Mouse (Mus musculus): ENCODE measurements around the gene Ripor2. TPM values are rescaled to one million over a fixed set of nuclear protein-coding genes. Genes with fewer than 3 reads are reported as not detected.

Gene Ripor2
- total RNA-seq, 2 experiments from 2014 or later = 9.1 to 9.7 TPM

DNA sequence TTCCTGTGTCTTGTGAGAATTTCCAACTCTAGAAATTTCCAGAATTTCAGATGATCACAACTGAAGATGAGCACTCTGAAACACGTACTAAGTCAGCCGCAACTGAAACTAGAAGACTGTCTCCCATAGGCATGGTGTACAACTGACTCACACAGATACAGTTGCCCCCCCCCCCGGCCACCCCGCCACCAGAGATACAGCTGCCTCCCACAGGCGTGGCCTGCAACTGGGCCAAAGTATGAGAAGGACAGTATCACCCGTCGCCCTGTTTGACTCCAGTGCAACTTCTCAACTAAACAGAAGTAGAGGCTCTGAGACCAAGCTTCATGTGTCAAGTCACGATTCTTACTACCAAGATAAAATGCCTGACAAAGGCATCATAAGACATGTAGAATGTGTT is 1.2 kb upstream of the Ripor2 start:
- DNase-seq (ENCODE audit: low spot score in 2 of 2) = no peak

GRCm38 (mm10) chr13:24584403-24584802 is 2.4 kb downstream of the Ripor2 start:
- DNase-seq (ENCODE audit: low spot score in 2 of 2) = no peak

- DNase-seq (ENCODE audit: low spot score in 2 of 2) = no peak
Observed at GRCm38 (mm10) chr13:24584841-24585240, 2.9 kb downstream of the Ripor2 start.

DNA sequence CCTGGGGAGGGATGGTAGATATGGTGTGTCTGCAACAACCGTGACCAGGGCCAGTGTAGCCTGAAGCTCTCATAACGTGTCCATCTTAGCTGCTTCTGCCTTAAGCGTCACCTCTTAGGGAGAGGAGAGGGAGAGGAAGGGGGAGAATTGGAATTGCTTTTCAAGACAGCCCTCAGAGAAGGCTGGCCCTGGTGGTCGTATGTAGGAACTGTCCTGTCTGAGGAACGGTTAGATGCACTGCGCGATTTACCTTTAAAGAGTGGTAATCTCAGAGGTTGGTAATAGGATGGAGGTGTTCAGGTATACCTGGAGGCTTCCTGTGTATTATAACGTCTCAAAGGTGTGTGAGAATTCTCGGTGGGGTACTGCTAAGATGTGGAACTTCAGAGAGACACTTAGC is 3.4 kb downstream of the Ripor2 start:
- no peak for DNase-seq (ENCODE audit: low spot score in 2 of 2)

GRCm38 (mm10) chr13:24587192-24587895 is 5.4 kb downstream of the Ripor2 start:
- no peak for DNase-seq (ENCODE audit: low spot score in 2 of 2)

DNA sequence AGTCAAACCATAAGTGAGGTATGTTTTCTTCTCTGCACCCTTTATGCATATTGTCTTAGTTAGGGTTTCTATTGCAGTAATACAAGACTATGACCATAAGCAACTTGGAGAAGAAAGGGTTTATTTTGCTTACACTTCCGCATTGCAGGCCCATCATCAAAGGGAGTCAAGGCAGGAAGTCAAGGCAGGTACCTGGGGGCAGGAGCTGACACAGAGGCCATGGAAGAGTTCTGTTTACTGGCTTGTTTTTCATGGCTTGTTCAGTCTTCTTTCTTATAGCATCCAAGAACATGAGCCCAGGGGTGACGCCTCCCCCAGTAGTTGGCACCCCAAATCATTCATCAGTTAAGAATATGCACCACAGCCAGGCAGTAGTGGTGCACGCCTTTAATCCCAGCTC is 6.6 kb downstream of the Ripor2 start:
- no peak for DNase-seq (ENCODE audit: low spot score in 2 of 2)

GRCm38 (mm10) chr13:24591737-24592136 is 9.7 kb downstream of the Ripor2 start:
- no peak for DNase-seq (ENCODE audit: low spot score in 2 of 2)

DNA sequence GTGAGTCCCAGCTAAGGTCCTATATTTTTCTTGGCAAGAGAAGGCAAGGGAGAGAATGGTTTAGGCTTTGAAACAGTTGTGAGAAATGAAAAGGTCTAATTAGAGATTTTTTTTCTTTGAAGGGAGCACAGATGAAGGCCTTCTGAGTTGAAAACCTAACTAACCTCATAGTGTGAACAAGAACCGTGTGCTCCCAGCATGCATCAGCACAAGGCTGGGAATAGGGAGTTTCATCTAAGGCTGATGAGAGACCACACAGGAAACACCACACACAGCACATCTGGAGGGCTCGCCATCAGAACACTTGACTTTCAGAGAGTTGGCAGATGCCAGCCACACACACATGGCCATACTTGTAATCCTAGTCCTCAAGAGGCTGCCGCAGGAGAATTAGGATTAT is 12.3 kb downstream of the Ripor2 start:
- no peak for DNase-seq (ENCODE audit: low spot score in 2 of 2)

DNA sequence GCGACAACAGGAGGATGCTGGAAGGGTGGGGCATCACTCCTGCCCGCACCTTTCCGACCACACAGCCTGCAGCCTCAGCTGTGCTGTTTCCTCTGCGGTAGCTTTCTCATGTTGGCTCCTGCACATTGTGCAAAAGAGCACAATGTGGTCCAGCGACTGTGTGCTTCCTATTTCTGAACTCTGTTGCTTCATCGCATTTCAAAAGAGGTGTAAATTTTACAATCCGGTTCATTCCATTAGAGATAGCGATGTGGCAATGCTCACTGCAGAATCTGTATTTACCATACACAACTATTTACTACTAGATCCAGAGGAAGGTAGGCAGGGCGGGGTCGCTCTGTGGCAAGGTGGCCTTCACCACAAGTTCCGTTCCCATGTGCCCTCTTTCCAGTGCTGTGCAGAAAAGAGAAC is 17.6 kb downstream of the Ripor2 start:
- DNase-seq (ENCODE audit: low spot score in 2 of 2) = no peak

DNA sequence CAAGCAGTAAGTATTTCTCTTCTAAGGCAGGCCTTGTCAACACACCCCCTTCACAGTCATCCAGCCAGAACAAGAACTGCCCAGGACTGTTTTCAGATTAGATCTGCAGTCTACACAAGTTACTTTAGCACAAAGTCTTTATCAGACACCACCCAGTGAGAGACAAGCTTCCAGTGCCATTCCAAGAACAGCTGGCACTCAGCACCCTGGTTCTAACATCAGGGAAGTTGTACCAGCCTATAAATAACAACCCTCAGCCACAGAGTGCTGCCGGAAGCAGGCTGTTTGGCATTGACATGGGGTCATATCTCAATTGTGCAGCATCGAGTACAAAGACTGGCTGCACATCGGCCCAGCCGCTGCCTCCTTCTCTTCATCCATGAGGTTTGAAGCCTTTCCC is 21.0 kb downstream of the Ripor2 start:
- DNase-seq (ENCODE audit: low spot score in 2 of 2) = no peak

DNA sequence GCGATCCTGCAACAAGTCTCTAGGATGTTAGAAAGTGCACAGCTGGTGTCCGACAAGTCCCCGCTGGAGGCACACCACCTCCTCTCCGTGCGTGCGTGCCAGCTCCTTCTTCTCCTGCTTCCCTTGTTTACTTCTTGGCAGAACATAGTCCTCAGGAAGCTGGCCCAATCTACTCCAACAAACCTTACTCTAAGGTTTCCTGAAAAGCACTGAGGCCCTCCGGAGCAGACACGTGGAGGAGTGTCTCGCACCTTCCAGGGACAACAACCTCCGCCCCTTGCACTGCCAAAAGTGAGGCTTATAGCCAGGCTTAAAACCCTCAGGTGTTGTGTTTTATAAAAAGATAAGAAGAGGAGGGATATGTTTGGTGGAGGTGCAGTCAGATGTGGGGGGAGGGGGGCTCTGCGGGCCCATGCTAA is 21.6 kb downstream of the Ripor2 start:
- no peak for DNase-seq (ENCODE audit: low spot score in 2 of 2)

DNA sequence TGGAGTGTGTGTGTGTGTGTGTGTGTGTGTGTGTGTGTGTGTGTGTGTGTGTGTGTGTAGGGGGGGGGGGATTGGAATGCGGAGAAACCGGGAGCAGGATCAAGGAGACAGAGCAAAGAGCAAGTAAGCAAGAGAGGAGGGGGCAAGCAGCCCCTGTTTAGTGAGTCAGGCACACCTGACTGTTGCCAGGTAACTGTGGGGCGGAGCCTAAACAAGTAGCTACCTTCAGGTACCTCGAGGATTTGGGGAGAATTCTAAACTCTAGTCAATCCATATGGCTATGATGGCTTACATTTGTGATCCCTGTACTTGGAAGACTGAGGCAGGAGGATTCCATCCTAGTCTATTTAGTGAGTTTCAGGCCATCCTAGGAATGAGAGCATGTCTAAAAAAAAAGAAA is 22.1 kb downstream of the Ripor2 start:
- no peak for DNase-seq (ENCODE audit: low spot score in 2 of 2)

DNA sequence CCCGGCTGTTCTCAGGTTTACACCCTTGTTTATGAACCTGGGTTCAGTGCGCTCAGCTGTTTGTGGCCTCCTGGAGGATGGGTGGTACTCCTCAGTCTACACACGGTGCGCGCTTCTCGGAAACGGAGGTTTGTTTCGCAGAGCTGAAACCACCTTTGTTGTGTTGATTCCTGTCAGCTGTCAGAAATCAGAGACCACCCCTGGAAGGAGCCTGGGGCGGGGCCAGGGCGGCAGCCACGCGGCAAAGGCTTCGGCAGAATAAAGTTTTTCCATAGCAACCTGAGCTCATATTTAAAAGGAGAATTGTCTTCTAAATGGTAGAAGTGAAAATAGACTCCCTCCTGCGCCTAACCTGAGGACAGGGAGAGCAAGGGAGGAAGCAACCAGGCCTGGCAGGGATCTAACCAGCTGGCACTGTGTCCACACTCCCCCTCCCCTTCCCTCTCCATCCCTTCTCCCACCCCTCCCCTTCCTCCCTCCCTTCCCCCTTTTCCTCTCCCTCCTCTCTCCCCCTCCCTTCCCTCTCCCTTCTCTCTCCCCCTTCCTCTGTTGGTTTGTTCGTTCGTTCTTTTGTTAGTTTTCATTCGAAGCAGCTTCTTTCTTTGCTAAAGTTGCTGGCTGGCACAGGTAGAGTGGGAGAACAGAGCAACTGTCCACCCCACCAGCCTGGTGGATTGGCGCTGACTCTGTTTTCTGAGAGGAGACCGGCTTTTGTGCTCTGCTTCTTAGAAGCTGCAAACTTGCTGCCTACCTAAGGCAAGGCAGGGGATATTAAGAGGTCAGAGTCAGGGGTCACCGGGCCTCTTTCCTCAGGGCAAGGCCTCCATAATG is 23.0 kb downstream of the Ripor2 start:
- no peak for DNase-seq (ENCODE audit: low spot score in 2 of 2)

- no peak for DNase-seq (ENCODE audit: low spot score in 2 of 2)
Observed at GRCm38 (mm10) chr13:24605755-24606154, 23.8 kb downstream of the Ripor2 start.

- no peak for DNase-seq (ENCODE audit: low spot score in 2 of 2)
Observed at GRCm38 (mm10) chr13:24607961-24608360, 26.0 kb downstream of the Ripor2 start.

DNA sequence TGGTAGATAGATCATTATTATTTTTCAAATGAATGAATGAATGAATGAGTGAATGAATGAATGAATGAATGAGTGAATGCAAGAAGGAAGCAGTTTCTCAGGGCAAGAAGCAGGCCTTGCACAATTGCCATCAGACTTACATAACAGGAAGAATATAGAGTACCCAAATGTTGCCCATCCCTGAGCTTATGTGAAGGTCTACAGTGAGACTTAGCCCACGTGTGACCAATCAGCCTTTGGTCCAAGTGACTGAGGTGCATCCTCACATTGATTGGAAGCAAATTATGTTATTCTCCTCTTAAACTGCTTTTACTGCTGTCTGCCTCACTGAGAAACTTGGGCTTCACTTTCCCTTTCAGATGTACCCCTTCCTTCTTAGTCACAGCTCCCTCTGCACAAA is 26.7 kb downstream of the Ripor2 start:
- no peak for DNase-seq (ENCODE audit: low spot score in 2 of 2)

DNA sequence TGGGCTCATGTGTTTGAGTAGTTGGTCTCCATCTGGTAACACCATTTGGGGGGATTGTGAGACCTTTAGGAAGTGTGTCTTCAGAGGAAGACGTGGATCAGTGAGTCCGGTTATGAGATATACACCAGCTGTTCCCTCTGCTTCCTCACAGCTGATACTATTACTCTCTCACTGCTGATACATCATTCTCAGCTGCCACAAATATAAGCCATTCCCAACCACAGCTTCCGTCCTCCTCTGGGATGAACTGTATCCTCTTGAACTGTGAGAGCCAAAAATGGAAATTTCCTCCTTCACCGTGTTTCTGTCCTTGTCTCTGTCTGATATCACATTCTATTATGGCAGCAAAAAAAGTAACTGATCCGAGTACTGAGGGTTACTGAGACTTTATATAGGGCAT is 28.9 kb downstream of the Ripor2 start:
- DNase-seq (ENCODE audit: low spot score in 2 of 2) = no peak

DNA sequence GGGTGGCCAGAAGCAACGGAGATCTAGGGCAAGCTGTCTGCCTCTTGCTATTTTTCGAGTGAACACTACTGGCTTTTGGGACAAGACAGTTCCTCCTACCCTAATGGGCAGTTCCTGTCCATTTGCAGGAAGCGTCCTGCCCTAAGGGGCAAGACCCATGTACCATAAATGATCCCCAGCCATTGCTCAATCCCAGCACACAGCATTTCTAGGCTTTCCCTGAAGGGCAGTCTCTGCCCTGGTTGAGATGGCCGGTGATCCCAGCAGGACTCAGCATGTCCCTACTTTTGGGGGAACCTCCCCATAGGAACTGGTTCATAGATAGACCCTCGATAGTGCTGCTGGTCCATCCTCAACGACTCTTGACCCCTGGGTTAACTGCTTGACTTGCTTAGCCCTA is 31.0 kb downstream of the Ripor2 start:
- no peak for DNase-seq (ENCODE audit: low spot score in 2 of 2)

GRCm38 (mm10) chr13:24613433-24613832 is 31.4 kb downstream of the Ripor2 start:
- no peak for DNase-seq (ENCODE audit: low spot score in 2 of 2)

GRCm38 (mm10) chr13:24613927-24614780 is 32.2 kb downstream of the Ripor2 start:
- no peak for DNase-seq (ENCODE audit: low spot score in 2 of 2)

GRCm38 (mm10) chr13:24615921-24616565 is 34.1 kb downstream of the Ripor2 start:
- DNase-seq (ENCODE audit: low spot score in 2 of 2) = no peak
